Mouse (Mus musculus): Measurements from ENCODE around the gene Zc2hc1c.

Gene Zc2hc1c

DNA sequence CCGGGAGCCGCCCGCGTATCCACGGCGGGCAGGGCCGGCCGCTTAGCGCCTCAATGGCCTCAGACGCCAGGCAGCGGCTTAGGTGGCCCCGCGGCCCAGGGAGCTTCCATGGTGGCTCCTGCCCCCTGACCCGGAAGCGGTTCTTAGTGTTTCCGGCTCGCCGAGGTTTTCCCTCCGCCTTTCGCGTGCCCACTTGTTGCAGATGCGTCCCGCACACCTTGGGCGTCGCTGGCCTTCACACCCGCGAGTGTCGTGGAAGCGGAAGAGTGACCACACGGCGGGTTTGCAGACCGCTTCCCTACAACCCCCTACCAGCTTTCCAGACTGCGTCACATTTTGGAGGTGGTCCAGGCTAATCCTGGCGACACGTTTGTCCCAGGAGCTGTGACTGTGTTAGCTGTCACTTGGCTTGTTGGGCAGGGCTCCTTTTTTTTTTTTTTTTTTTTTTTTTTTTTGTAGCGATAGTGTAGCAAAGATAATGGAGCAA, 50.9 kb downstream of the Zc2hc1c start, which contains the start of gene Nek9:
Gene Nek9, minus strand, starts transcription at position 120 of the 487 bp plus-strand sequence.
- peak; percentile 93 for DNase-seq (ENCODE audit: low spot score)

DNA sequence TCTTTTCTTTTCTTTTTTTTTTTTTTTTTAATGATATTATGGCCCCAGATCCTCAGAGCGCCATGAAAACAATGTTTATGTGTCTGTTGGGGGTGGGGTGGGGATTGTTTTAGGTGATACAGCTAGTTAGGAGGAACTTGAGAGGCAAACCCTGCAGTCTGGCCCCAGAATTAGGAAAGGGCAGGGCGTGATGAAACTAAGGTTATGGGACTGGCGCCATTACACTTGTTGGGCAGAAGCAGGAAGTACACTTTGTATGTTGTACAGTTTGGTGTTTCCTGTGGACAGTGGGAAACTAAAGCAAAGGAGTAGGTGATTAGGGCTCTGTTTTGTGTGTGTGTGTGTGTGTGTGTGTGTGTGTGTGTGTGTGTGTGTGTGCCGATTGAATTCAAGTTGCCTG, 51.6 kb downstream of the Zc2hc1c start:
- DNase-seq (ENCODE audit: low spot score), result no peak

DNA sequence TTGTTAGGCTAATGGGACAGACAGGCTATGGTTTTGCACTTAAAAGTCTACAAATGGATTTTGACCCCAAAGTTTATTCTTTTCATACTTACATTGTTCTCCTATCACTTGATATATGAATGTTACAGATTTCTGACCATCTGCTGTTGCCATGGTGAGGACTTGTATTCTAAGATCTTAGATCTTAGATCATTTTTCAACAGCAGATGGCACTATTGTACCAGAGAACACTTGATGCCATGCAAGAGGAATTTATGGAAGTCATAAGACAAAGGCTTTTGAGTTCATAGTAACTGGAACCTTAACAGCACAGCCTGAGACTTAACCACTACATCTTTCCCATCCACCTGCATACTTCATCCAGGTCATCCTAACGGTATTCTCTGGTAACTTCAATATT, 52.7 kb downstream of the Zc2hc1c start:
- peak; percentile 42 for DNase-seq (ENCODE audit: low spot score)

GRCm38 (mm10) chr12:85342310-85342709, 53.9 kb downstream of the Zc2hc1c start:
- DNase-seq (ENCODE audit: low spot score), result peak; percentile 68

GRCm38 (mm10) chr12:85344252-85344651, 55.9 kb downstream of the Zc2hc1c start:
- DNase-seq (ENCODE audit: low spot score), result no peak

GRCm38 (mm10) chr12:85345559-85345958, 57.2 kb downstream of the Zc2hc1c start:
- no peak for DNase-seq (ENCODE audit: low spot score)

DNA sequence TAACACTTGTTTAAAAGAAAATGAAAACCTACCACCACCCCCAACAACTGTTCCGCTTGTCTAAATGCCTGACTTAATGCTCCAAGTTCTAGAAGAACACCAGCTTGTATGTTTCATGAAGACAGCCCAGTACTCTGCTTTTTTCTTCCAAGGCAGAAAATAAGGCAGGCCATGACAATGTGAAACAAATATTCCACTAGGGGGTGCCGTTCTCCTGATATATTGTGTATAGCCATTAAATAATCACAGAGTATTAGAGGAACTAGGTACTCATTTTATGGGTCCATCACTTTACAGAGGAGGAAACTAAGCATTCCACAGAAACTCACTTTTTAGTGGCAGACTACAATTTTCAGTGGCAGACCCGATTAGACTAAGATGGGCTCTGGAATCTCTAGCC, 58.0 kb downstream of the Zc2hc1c start:
- DNase-seq (ENCODE audit: low spot score), result peak; percentile 35

GRCm38 (mm10) chr12:85347196-85347595, 58.8 kb downstream of the Zc2hc1c start:
- DNase-seq (ENCODE audit: low spot score), result no peak

GRCm38 (mm10) chr12:85348338-85348737, 59.9 kb downstream of the Zc2hc1c start:
- DNase-seq (ENCODE audit: low spot score), result no peak
